Mouse (Mus musculus) heart, postnatal 0 days (tissue): ENCODE data around the gene Ndufa3. TPM values are rescaled to one million over a fixed set of nuclear protein-coding genes. Genes with fewer than 3 reads are reported as not detected.

Experiments used
- ATAC-seq: fragments of 200-750 bp; cut with Nextera tagmentation; 2 replicates; pipeline ENCODE4 v1.8.0; 2017; ENCODE audit warnings: low read depth, moderate number of reproducible peaks, moderate library complexity; ENCODE audit not compliant: insufficient read depth
- DNase-seq: peaks from one replicate; pipeline ENCODE4 v3.0.0-alpha.2; 2016; ENCODE audit warnings: low spot score
- H3K27ac ChIP-seq: fragments of 300-500 bp; sonication (generic); 2 replicates; pipeline ENCODE4 v1.5.1; 2014; ENCODE audit warnings: low read depth, mild to moderate bottlenecking
- H3K27me3 ChIP-seq: fragments of 300-500 bp; sonication (generic); 2 replicates; pipeline ENCODE4 v1.6.1; 2014; ENCODE audit warnings: low read length, mixed read lengths; ENCODE audit not compliant: control insufficient read depth, insufficient read depth
- H3K36me3 ChIP-seq: fragments of 300-500 bp; sonication (generic); replicated peaks from 2 replicates; pipeline ENCODE4 v1.6.1; 2014; ENCODE audit warnings: low read length, mixed read lengths; ENCODE audit not compliant: control insufficient read depth, insufficient read depth
- H3K4me1 ChIP-seq: fragments of 300-500 bp; sonication (generic); 2 replicates; pipeline ENCODE4 v1.6.1; 2014; ENCODE audit warnings: antibody characterized with exemption; ENCODE audit not compliant: control insufficient read depth, insufficient read depth
- H3K4me2 ChIP-seq: fragments of 300-500 bp; sonication (generic); 2 replicates; pipeline ENCODE4 v1.6.1; 2014; ENCODE audit warnings: low read depth, mild to moderate bottlenecking, low read length, moderate library complexity
- H3K4me3 ChIP-seq: fragments of 300-500 bp; sonication (generic); 2 replicates; pipeline ENCODE4 v1.5.1; 2014; ENCODE audit warnings: low read depth, low read length
- H3K9ac ChIP-seq: fragments of 300-500 bp; sonication (generic); replicated peaks from 2 replicates; pipeline ENCODE4 v1.6.1; 2014; ENCODE audit warnings: low read depth, low read length, mixed read lengths
- H3K9me3 ChIP-seq: fragments of 300-500 bp; sonication (generic); replicated peaks from 2 replicates; pipeline ENCODE4 v1.6.1; 2016; ENCODE audit warnings: low read length; ENCODE audit not compliant: control insufficient read depth
- CTCF ChIP-seq: IDR thresholded peaks from 2 replicates; pipeline ENCODE4 v1.5.1; 2016; ENCODE audit warnings: antibody characterized with exemption, control low read depth, low read depth
- EP300 ChIP-seq: IDR thresholded peaks from 2 replicates; pipeline ENCODE4 v1.6.1; 2016; ENCODE audit warnings: antibody characterized with exemption, low read depth
- WGBS: fragments of 180-500 bp; shearing (Covaris S2); extraction: QIAGEN DNeasy Blood & Tissue Kit; methylation state at CpG from one replicate; pipeline ENCODE4 v1.1.7; 2014; 5-methylcytosine and 5-hydroxymethylcytosine counted together
- polyA plus RNA-seq: library from polyadenylated mRNA; unstranded; fragments of >200 nt; fragmentation: Nextera tagmentation; extraction: Ambion mirVana; gene quantifications from 2 replicates; pipeline ENCODE4 v1.2.1, GENCODE M21; 2015
- total RNA-seq: library from RNA; depleted of rRNA; stranded (reverse); fragments of >200 nt; gene quantifications from 2 replicates; pipeline ENCODE4 v1.2.3, GENCODE M21; 2014; ENCODE audit warnings: low replicate concordance

The Ndufa3 gene
- total and polyA plus RNA-seq, 2 experiments from 2014 or later: 1,160 to 1,410 TPM

- peak within 1 kb of the TSS; percentile 84 for H3K4me3 ChIP-seq
- ATAC-seq (peak; percentile 90), DNase-seq (peak; percentile 96)
- H3K36me3 ChIP-seq: peaks cover 20% of the 10 kb centered on the region
- H3K4me1 ChIP-seq: peaks cover 13% of the 10 kb centered on the region
- 1% methylated on average over 47 of the region's 47 CpGs for WGBS
- H3K27me3 ChIP-seq: no peaks in the 10 kb centered on the region
- no peaks in the 10 kb centered on the region for H3K9me3 ChIP-seq
- H3K9ac ChIP-seq: peak within 1 kb of the TSS; percentile 85
- peak within 1 kb of the TSS; percentile 95 for H3K27ac ChIP-seq
- peak within 1 kb of the TSS; percentile 79 for H3K4me2 ChIP-seq
- TF ChIP-seq CTCF (no peak), EP300 (peak; percentile 85)
Measured at GRCm38 (mm10) chr7:3629543-3630477, 12.6 kb downstream of the Ndufa3 start, which contains the start of the genes Tfpt and Prpf31. Gene Tfpt (minus strand): TSS chr7:3629929. Gene Prpf31 (plus strand): TSS chr7:3629985.

GRCm38 (mm10) chr7:3630478-3630815 is 13.3 kb downstream of the Ndufa3 start:
- H3K27me3 ChIP-seq: no peaks in the 10 kb centered on the region
- H3K9ac ChIP-seq: peak overlapping the region; percentile 85; the same call in 1 of the 2 replicates
- H3K4me3 ChIP-seq: peak overlapping the region; percentile 84
- DNase-seq (no peak), ATAC-seq (no peak)
- no peak overlapping the region for H3K27ac ChIP-seq
- peaks cover 21% of the 10 kb centered on the region for H3K36me3 ChIP-seq
- no peaks in the 10 kb centered on the region for H3K9me3 ChIP-seq
- 55% methylated on average over 3 of the region's 3 CpGs for WGBS
- TF ChIP-seq EP300: no peak
- peak overlapping the region; percentile 79 for H3K4me2 ChIP-seq
- H3K4me1 ChIP-seq: peaks cover 13% of the 10 kb centered on the region

DNA sequence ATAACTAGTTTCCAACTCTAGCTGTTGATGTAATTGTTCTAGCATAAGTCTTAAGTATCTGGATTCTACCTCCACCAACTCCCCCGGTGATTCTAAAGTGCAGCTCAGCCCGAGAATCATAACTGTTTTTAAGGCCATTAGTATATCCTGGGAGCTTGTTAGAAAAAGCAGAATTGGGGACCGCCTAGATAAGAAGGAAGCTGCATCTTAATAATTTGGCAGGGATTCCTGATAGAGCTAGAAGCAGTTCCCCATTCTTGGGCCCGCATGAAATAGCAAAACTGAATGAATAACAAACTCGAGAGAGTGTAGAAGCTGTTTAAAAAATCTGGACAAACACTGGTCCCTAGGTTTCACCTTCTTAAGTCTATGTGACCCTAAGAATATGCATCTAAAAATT is 26.2 kb downstream of the Ndufa3 start:
- Histone ChIP-seq H3K27ac (no peak overlapping the region), H3K9me3 (no peaks in the 10 kb centered on the region), H3K4me2 (no peak overlapping the region), H3K4me1 (peaks cover 19% of the 10 kb centered on the region), H3K36me3 (peaks cover 31% of the 10 kb centered on the region), H3K27me3 (no peaks in the 10 kb centered on the region), H3K9ac (no peak overlapping the region), H3K4me3 (no peak overlapping the region)
- TF ChIP-seq EP300: no peak
- no peak for TF ChIP-seq CTCF
- 50% methylated on average over 5 of the region's 5 CpGs for WGBS
- DNase-seq (no peak), ATAC-seq (no peak)

DNA sequence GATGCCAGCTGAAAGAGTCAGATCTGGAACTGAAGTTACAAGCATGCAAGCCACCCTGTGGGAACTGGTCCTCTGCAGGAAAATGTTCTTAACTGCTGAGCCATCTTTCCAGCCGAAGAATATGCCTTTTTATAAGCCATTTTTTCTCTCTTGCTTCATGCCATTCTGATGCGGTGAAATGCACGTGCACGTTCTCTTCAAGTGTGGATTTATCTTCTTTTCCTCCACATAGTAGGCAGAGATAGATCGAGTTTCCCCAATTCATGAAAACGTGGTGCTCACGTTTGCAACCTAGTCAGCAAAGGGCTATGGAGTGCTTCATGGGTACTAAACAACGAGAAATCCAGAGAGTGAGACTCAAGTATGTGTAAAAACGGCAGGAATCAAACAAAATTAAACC is 26.7 kb downstream of the Ndufa3 start:
- no peak for TF ChIP-seq EP300
- no peak for TF ChIP-seq CTCF

GRCm38 (mm10) chr7:3644348-3644671 is 27.1 kb downstream of the Ndufa3 start:
- Histone ChIP-seq H3K36me3 (peaks cover 22% of the 10 kb centered on the region), H3K9me3 (no peaks in the 10 kb centered on the region), H3K4me3 (peak overlapping the region; percentile 40), H3K27me3 (no peaks in the 10 kb centered on the region), H3K27ac (peak overlapping the region; percentile 44; the same call in 1 of the 2 replicates), H3K4me1 (peaks cover 23% of the 10 kb centered on the region), H3K9ac (no peak overlapping the region), H3K4me2 (peak overlapping the region; percentile 51)
- WGBS: 2% methylated on average over 11 of the region's 11 CpGs
- ATAC-seq (no peak), DNase-seq (no peak)
- no peak for TF ChIP-seq EP300
- TF ChIP-seq CTCF: no peak

More for the DNA sequence above, 26.7 kb downstream of the Ndufa3 start:
- H3K27me3 ChIP-seq: no peaks in the 10 kb centered on the region
- H3K4me3 ChIP-seq: peak overlapping the region; percentile 40; the same call in 1 of the 2 replicates
- no peak for ATAC-seq
- no peak overlapping the region for H3K9ac ChIP-seq
- peaks cover 27% of the 10 kb centered on the region for H3K36me3 ChIP-seq
- WGBS: 25% methylated on average over 9 of the region's 9 CpGs
- no peak for DNase-seq
- H3K9me3 ChIP-seq: no peaks in the 10 kb centered on the region
- peak overlapping the region; percentile 51 for H3K4me2 ChIP-seq
- peaks cover 23% of the 10 kb centered on the region for H3K4me1 ChIP-seq
- no peak overlapping the region for H3K27ac ChIP-seq
